Mouse (Mus musculus) stomach, postnatal 0 days (tissue): ENCODE data around the gene Fbxl18. TPM values are rescaled to one million over a fixed set of nuclear protein-coding genes. Genes with fewer than 3 reads are reported as not detected.
A peak's percentile ranks its signal among the peaks of the same experiment; 100 is the strongest.

Experiments used
- ATAC-seq: fragments of 200-750 bp; cut with Nextera tagmentation; 2 replicates; pipeline ENCODE4 v1.8.0; 2017; ENCODE audit not compliant: low FRiP score, low TSS enrichment
- DNase-seq: peaks from one replicate; pipeline ENCODE4 v3.0.0-alpha.2; 2016; ENCODE audit warnings: low spot score
- H3K27ac ChIP-seq: fragments of 300-500 bp; sonication (generic); replicated peaks from 2 replicates; pipeline ENCODE4 v1.5.1; 2014; ENCODE audit warnings: mild to moderate bottlenecking, control low read depth
- H3K27me3 ChIP-seq: fragments of 300-500 bp; sonication (generic); 2 replicates; pipeline ENCODE4 v1.6.1; 2014; ENCODE audit warnings: low read length; ENCODE audit not compliant: control insufficient read depth, insufficient read depth
- H3K36me3 ChIP-seq: fragments of 300-500 bp; sonication (generic); 2 replicates; pipeline ENCODE4 v1.6.1; 2014; ENCODE audit warnings: low read length, mixed read lengths; ENCODE audit not compliant: control insufficient read depth, insufficient read depth
- H3K4me1 ChIP-seq: fragments of 300-500 bp; sonication (generic); replicated peaks from 2 replicates; pipeline ENCODE4 v1.6.1; 2014; ENCODE audit warnings: antibody characterized with exemption; ENCODE audit not compliant: control insufficient read depth, insufficient read depth
- H3K4me2 ChIP-seq: fragments of 300-500 bp; sonication (generic); replicated peaks from 2 replicates; pipeline ENCODE4 v1.6.1; 2014; ENCODE audit warnings: low read depth, mild to moderate bottlenecking, control low read depth, moderate library complexity
- H3K4me3 ChIP-seq: fragments of 300-500 bp; sonication (generic); 2 replicates; pipeline ENCODE4 v1.5.1; 2014; ENCODE audit warnings: low read depth, low read length, control low read depth
- H3K9ac ChIP-seq: fragments of 300-500 bp; sonication (generic); 2 replicates; pipeline ENCODE4 v1.6.1; 2014; ENCODE audit warnings: mild to moderate bottlenecking, low read length, control low read depth, mixed read lengths
- H3K9me3 ChIP-seq: fragments of 300-500 bp; sonication (generic); 2 replicates; pipeline ENCODE4 v1.6.1; 2016; ENCODE audit warnings: low read length; ENCODE audit not compliant: control insufficient read depth
- CTCF ChIP-seq: IDR thresholded peaks from 2 replicates; pipeline ENCODE4 v1.5.1; 2016; ENCODE audit warnings: antibody characterized with exemption, low read depth, mild to moderate bottlenecking, moderate library complexity
- EP300 ChIP-seq: optimal IDR thresholded peaks from 2 replicates; pipeline ENCODE3; 2016; ENCODE audit warnings: antibody characterized with exemption
- WGBS: fragments of 180-500 bp; shearing (Covaris S2); extraction: QIAGEN DNeasy Blood & Tissue Kit; methylation state at CpG from one replicate; pipeline ENCODE4 v1.1.7; 2014; 5-methylcytosine and 5-hydroxymethylcytosine counted together
- polyA plus RNA-seq: library from polyadenylated mRNA; unstranded; fragments of >200 nt; fragmentation: Nextera tagmentation; extraction: Ambion mirVana; gene quantifications from 2 replicates; pipeline ENCODE4 v1.2.1, GENCODE M21; 2015

The Fbxl18 gene
- polyA plus RNA-seq, 1 experiment from 2014 or later: 5.3 TPM

DNA sequence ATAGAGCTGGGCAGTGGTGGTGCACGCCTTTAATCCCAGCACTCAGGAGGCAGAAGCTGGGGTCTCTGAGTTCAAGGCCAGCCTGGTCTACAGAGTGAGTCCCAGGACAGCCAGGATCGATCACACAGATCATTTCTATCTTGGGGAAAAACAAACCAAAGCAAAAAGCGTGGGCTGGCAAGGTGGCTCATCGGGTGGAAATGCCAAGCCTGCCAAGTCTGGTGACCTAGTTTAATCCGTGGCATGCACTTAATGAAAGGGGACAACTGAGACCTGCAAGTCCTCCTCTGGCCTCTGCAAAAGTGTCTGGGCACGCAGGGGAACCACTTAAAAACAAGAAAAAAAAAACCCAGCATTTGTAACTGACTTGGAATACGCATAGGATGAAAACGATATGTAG lies 37.5 kb upstream of the Fbxl18 start:
- H3K9me3 ChIP-seq: no peaks in the 10 kb centered on the region
- H3K4me3 ChIP-seq: no peak overlapping the region
- no peak overlapping the region for H3K9ac ChIP-seq
- peak overlapping the region; percentile 20; the same call in 1 of the 2 replicates for H3K27ac ChIP-seq
- TF ChIP-seq CTCF (no peak), EP300 (no peak)
- WGBS: 66% methylated on average over 8 of the region's 8 CpGs
- ATAC-seq: no peak
- DNase-seq: no peak
- no peaks in the 10 kb centered on the region for H3K27me3 ChIP-seq
- no peaks in the 10 kb centered on the region for H3K36me3 ChIP-seq
- no peak overlapping the region for H3K4me2 ChIP-seq
- H3K4me1 ChIP-seq: no peaks in the 10 kb centered on the region

DNA sequence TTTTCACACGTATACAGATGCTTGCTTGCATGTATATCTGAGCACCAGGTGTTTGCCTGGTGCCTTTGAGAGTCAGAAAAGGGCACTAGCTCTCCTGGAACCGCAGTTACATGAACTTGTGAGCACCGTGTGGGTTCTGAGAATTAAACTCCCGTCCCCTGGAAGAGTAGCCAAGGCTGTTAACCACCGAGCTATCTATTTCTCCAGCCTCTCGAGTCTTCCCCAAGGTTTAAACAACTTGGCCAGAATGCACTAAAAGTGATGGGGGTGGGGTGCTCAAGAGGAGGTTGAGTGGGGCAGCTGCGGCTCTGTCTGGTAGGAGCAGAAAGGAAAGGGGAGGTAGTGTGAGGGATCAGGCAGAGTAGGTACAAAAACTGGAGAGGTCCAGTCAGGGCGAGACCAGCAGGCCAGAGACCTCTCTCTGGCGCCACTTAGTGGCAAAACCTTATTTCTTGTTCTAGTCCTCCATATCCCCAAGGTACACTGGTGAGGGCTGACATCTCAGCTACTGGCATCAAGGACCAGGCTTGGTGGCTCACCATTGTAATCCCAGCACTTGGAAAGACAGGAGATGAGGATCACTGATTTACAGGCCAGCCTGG lies 37.0 kb upstream of the Fbxl18 start:
- no peaks in the 10 kb centered on the region for H3K36me3 ChIP-seq
- DNase-seq (peak; percentile 81), ATAC-seq (peak; percentile 76)
- TF ChIP-seq EP300 (no peak), CTCF (peak; percentile 86)
- 16% methylated on average over 9 of the region's 9 CpGs for WGBS
- H3K27ac ChIP-seq: peak overlapping the region; percentile 20; the same call in 1 of the 2 replicates
- H3K9ac ChIP-seq: peak overlapping the region; percentile 27; the same call in 1 of the 2 replicates
- H3K4me3 ChIP-seq: no peak overlapping the region
- no peaks in the 10 kb centered on the region for H3K4me1 ChIP-seq
- peak overlapping the region; percentile 17; the same call in 1 of the 2 replicates for H3K4me2 ChIP-seq
- H3K27me3 ChIP-seq: no peaks in the 10 kb centered on the region
- H3K9me3 ChIP-seq: no peaks in the 10 kb centered on the region

DNA sequence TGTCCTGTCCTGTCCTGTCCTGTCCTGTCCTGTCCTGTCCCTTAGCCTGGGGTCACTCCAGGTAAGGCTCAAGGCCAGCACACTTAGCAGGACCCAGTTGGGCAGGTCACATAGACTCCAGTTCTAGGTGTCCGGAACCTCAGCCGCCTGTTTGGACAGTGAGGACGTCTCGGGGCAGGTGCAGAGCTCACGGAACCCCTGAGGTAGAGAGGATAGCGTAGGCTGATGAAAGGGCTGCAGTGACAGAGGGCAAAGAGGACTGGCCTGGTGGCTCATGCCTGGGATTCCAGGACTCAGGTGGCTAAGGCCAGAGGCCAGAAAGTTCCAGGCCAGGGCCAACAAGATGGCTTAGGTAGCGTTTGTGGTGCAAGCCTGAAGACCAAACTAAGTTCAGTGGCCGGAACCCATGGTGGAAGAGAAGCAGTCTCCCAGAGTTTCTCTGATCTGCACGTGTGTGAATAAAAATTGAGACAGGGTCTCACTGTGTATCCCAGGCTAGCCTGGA lies 36.1 kb upstream of the Fbxl18 start:
- TF ChIP-seq EP300 (no peak), CTCF (no peak)
- H3K4me1 ChIP-seq: peaks cover 3% of the 10 kb centered on the region; the same call in 1 of the 2 replicates

DNA sequence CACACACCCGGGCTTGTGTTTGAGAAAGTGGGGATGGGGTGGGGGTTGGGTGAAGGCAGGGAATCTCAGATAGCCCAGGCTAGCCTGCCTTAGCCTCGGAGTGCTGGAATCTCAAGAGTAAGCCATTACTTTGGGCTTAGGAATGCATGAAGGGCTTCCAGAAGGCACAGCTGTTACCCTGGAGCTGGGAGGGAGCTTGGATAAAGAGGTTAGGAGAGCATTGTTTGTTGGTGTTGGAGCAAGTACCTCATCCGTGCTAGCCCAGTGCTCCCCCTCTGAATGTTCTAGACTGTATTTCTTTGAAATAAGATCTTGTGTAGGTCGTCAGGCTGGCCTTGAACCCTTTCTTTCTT lies 34.2 kb upstream of the Fbxl18 start:
- TF ChIP-seq EP300 (no peak), CTCF (no peak)
- Histone ChIP-seq H3K9ac (peak overlapping the region; percentile 63), H3K4me3 (peak overlapping the region; percentile 50), H3K27me3 (no peaks in the 10 kb centered on the region), H3K27ac (peak overlapping the region; percentile 94), H3K36me3 (no peaks in the 10 kb centered on the region), H3K9me3 (no peaks in the 10 kb centered on the region), H3K4me1 (peaks cover 9% of the 10 kb centered on the region), H3K4me2 (peak overlapping the region; percentile 66)
- DNase-seq (no peak), ATAC-seq (no peak)
- WGBS: 16% methylated on average over 4 of the region's 4 CpGs

More for the DNA sequence above, 36.1 kb upstream of the Fbxl18 start:
- no peak overlapping the region for H3K4me3 ChIP-seq
- DNase-seq: no peak
- H3K27me3 ChIP-seq: no peaks in the 10 kb centered on the region
- no peaks in the 10 kb centered on the region for H3K36me3 ChIP-seq
- WGBS: 86% methylated on average over 9 of the region's 9 CpGs
- no peak for ATAC-seq
- no peaks in the 10 kb centered on the region for H3K9me3 ChIP-seq
- no peak overlapping the region; the same call in 1 of the 2 replicates for H3K4me2 ChIP-seq
- no peak overlapping the region for H3K27ac ChIP-seq
- no peak overlapping the region for H3K9ac ChIP-seq

DNA sequence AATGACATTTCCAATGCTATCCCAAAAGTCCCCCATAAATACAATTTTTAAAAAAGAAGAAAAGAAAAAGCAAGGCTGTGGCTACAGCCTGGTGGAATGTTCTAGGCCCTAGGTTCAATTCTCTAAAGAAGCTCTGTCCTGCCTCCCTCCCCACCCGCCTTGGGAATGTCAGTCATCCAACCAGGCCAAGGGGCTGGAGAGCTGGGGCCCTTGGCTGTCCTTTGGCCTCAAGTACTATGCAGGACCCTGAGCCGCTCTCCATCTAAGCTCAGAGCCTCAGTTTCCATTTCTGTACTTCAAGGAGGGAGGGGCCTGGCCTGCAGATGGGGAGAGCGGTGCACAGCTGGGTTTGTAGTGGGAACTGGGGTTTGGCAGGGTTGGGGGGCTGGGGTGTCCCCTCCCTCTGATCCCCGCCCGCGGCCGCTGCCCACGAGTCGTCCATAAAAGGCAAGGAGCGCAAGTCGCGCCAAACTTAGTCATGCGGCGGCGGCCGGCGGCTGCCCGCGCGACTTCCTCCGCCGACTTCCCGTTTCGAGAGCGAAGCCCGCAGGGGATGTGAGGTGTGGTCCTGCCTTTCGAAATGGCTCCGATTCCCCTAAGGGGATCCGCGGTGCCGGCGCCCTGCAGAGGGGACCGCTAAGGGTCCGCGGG lies 33.7 kb upstream of the Fbxl18 start:
- Histone ChIP-seq H3K36me3 (no peaks in the 10 kb centered on the region), H3K9me3 (no peaks in the 10 kb centered on the region), H3K4me3 (peak overlapping the region; percentile 50), H3K4me1 (peaks cover 9% of the 10 kb centered on the region), H3K27me3 (no peaks in the 10 kb centered on the region), H3K9ac (peak overlapping the region; percentile 63), H3K4me2 (peak overlapping the region; percentile 66), H3K27ac (peak overlapping the region; percentile 94)
- DNase-seq (peak; percentile 74), ATAC-seq (peak; percentile 39)
- no peak for TF ChIP-seq EP300
- no peak for TF ChIP-seq CTCF
- 4% methylated on average over 22 of the region's 35 CpGs for WGBS

DNA sequence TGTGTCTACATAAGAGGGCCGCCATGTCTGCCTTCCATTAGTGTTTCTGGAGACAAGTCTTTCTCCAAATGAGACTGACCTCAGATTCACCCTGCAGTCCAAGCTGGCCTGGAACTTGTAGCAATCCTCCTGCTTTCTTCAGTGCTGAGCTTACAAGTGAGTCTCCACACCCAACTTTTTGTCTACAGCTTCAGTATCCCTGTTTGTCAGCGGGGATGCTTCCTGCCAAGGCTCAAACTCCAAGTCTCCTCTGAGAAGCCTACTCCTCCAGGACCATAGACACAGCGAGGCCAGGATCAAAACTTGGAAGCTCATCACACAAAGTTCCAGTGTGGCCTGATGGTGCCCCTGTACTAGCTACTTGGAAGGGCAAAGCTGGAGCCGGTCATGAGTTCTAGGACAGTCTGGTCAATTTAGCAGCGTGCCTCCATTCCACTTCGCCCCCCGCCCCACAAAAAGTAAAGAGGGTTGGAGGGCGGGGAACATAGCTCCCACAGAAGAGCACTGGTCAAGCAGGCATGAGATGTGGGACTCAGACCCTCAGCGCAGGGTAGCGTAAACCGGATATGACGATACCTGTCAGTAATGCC lies 32.2 kb upstream of the Fbxl18 start:
- WGBS: 82% methylated on average over 12 of the region's 12 CpGs
- DNase-seq (no peak), ATAC-seq (no peak)
- H3K27me3 ChIP-seq: no peaks in the 10 kb centered on the region
- H3K36me3 ChIP-seq: no peaks in the 10 kb centered on the region
- no peaks in the 10 kb centered on the region for H3K9me3 ChIP-seq
- no peak overlapping the region for H3K4me3 ChIP-seq
- no peak overlapping the region; the same call in 1 of the 2 replicates for H3K9ac ChIP-seq
- H3K4me2 ChIP-seq: no peak overlapping the region
- peaks cover 9% of the 10 kb centered on the region for H3K4me1 ChIP-seq
- H3K27ac ChIP-seq: peak overlapping the region; percentile 93
- TF ChIP-seq CTCF (no peak), EP300 (no peak)
